Mouse (Mus musculus) adrenal gland, adult (tissue): Measurements from ENCODE around the gene Pcgf1.

ENCODE experiments used
- DNase-seq, 2 experiments: peaks; one replicate each; pipeline ENCODE4 v3.0.0; 2022 to 2023; ENCODE audit warnings: low spot score in 1 of 2; ENCODE audit not compliant: inconsistent age in 2 of 2

Pcgf1 gene

GRCm38 (mm10) chr6:83120930-83121862, 43.5 kb downstream of the Pcgf1 start, which contains the start of gene Wbp1:
Wbp1 (minus strand) TSS chr6:83121559.
- DNase-seq: peak; percentile 97 to 98

- DNase-seq: no peak
Measured at GRCm38 (mm10) chr6:83121863-83122710, 44.4 kb downstream of the Pcgf1 start.

- DNase-seq: peak; percentile 7 to 30
Measured at GRCm38 (mm10) chr6:83122961-83123360, 45.3 kb downstream of the Pcgf1 start.

DNA sequence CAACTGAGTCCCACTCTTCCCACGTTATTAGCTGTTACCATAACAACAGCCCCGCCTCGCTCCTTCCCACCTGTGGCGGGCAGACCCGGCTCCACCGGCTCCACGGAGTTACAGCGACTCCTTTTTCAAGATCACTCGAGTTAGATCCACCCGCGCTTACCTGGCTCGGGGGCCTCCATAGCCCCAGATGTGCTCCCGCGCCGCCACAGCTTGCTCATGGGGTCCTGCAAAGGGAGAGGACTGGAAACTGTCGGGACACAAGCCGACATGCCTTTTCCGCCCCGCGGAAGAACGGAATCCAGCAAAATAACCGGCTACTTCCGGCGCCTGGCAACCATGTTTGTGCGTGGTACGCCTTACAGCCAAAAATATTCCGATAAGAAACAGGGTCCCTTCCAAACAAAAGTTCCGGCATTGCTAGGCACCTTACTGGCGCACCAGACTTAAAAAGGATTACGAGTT, 47.2 kb downstream of the Pcgf1 start:
- DNase-seq: peak; percentile 94 to 98

DNA sequence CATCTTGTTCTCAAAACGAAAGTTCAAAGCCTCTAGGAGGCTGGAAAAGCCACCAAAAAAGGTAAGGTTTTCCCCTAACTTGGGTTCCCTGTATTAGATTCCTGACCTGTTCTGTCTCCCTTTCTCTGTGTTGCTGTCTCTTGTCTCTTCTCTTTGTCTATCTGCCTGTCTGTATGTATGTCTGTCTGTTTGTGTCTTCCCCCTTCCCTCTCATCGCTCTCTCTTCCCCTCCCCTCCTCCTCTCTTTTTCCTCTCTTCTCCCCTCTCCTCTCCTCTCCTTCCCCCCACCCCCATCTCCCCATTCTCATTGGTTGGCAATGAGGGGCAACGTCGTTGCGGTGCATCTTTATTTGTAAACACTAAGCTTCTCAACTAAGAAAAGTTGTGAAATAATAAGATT, 47.7 kb downstream of the Pcgf1 start, which contains the start of gene Ino80b:
Ino80b (minus strand) TSS at position 101 of the 400 bp plus-strand sequence.
- DNase-seq: no peak

- DNase-seq: peak in 1 of 2 experiments; percentile 4
Measured at GRCm38 (mm10) chr6:83127419-83127818, 49.8 kb downstream of the Pcgf1 start.
